Mouse (Mus musculus) frontal cortex, postnatal 10 days (tissue): ENCODE measurements at regions not wholly inside any gene's neighbourhood (a gene's known extent, or its start where the extent isn't known, plus 50 kb on each side); places are given as distances from the start of the nearest gene placed in this dataset.

Experiments used
- DNase-seq, 2 experiments: peaks; one replicate each; pipeline ENCODE4 v3.0.0; 2022; ENCODE audit warnings: low spot score in 2 of 2, mixed read lengths in 1 of 2

DNA sequence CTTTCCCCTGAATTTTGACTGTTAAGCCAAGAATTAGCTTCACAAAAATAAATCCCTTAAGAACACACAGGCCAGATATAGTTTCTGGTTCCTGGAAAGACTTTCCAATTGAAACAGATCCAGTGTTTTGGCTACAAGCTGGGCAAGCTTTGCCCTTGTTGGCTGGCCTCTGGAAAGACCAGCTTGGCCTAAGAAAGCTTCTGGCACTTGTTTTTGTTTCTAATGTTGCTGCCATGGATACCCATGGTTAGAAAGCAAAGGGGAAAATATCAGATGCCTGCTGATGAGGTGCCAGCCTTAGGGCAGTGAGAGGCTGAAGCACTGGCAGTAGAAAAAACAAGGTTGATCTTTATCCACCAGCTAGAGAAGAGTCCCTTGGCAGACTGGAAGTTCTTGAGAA lies 228.2 kb downstream of the Klhl13 start:
- DNase-seq, result no peak

GRCm38 (mm10) chrX:23095867-23096266 lies 269.0 kb downstream of the Klhl13 start:
- no peak for DNase-seq

DNA sequence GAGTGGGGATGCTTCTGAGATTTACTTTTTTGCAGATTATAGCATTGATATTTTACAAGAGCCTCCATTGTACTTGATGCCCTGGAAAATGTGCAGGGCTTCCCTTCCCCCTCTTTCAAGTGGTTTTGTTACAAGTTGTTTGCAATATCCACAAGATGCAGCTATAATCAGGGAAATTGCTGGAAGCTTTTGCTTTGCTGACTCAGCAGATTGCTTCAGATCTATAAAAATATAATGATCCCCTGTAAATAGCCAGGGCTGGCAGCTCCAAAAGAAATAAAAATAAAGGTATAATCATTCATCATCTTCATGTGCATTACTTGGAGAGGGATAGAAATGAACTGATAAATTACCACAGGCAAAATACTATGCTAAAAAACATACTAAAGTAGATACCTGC lies 272.1 kb downstream of the Klhl13 start:
- DNase-seq, result no peak

DNA sequence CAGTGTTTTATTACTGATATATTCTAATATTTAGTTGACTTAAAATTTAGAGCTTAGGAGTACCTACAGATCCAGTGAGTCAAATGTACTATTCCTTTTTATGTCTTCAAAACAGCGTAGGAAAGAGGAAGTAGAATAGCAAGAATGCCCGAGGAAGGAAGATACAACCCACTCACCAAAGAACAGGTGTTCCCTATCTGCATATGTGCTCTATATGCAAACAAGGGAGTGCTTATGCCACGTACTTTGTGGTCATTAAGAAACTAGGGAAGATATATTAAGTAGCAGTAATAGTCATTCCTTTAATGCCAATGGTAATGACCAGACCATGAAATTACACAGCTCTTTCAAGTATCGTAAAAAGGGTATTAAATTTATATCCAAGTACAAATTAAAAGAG lies 298.4 kb downstream of the Klhl13 start:
- DNase-seq, result no peak

DNA sequence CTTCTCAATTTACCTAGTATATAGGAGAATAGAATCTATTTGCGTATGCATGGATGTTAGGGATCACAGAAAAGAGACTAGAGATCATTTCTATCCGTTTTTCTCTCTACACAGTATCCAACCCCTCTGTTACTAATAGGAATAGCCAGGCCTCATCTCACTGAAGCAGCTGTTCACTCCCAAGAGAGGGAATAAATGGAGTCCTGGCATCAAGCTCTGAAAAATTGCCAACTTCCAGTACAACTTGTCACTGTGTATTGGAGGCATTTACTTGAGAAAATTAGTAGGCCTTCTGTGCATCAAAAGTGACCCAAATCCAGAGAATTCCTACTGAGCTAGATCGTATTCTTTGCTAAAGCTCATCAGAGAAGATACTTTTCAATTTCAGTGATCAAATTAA lies 337.3 kb downstream of the Klhl13 start:
- peak in 1 of 2 experiments; percentile 9 for DNase-seq

DNA sequence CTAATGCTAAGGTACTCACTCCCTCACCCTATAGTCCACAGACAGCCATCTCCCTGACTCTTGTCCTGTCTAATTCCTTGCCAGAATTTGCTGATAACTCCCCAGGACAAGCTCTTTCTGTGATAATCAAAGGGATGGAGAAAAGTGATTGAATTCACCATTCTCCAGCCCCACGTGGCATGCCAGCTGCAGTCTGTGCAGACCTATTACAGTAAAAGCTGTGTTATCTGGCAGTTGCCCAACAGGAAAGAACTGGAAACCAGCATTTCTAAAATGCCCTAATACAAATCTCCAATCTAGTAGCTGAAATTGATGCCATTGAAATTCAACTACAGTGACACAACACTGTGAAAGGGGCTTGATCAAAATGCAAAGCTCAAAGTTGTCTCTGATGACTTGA lies 349.3 kb downstream of the Klhl13 start:
- DNase-seq, result peak; percentile 6 to 13

DNA sequence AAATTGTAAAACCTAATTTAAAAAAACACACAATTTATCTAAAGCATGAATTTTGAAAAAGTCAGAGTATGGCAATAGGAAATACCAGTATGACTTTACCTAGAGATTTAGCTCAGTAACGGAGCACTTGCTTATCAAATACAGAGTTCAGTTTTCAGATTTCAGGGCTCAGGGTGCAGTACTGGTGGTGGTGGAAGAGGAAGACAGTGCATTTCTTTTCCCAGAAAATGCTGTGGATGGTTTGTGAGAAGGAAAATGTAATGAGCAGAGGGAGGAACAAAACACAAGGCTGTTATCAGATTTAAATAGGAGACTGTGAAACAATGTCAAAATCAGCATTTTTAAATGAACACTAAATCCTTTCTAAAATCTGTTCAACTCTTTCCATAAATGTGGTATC lies 349.8 kb downstream of the Klhl13 start:
- DNase-seq, result no peak
